Mouse (Mus musculus): ENCODE measurements around the gene Olfr213.

DNA sequence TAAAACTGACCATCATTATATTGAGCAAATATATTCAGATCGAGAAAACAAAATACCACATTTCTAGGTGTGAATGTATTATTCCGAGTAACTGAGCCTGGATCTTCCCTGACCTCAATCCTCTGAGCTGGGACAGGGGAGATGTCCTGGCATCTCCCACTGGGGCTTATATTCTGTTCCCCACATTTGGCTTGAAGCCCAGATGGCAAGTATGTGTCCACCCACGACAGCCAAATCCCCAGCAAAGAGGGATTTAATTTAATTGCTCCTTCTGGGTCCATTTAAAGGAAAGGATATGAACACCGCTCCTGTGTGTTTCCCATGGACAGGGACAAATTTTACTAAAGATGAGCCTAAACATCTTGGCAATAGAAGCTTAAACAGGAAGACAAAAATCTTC is 49.5 kb upstream of the Olfr213 start, which contains the start of gene Olfr211:
- TF ChIP-seq CTCF (IDR thresholded peaks at IDR 0.05) (no peak), EP300 (IDR thresholded peaks at IDR 0.05; ENCODE audit: insufficient read depth, low read depth, low read length) (no peak), POLR2A (IDR thresholded peaks at IDR 0.05; ENCODE audit: insufficient read depth, low read depth, low read length) (no peak)

All from heart, adult 2 months (tissue).